Mouse (Mus musculus) heart, embryonic 15.5 days (tissue): ENCODE data around the gene Sh3rf1. TPM values are rescaled to one million over a fixed set of nuclear protein-coding genes. Genes with fewer than 3 reads are reported as not detected.
"Not testable (repeated sequence)": the region's sequence is repeated elsewhere in the genome, so short reads cannot be mapped to it uniquely, and the experiment has no call there.

Experiments
- ATAC-seq: fragments of 200-750 bp; cut with Nextera tagmentation; replicated peaks from 2 replicates; pipeline ENCODE4 v1.8.0; 2017; ENCODE audit warnings: low read depth, moderate TSS enrichment; ENCODE audit not compliant: insufficient number of reproducible peaks, insufficient read depth, low FRiP score
- H3K27ac ChIP-seq: fragments of 300-500 bp; sonication (generic); 2 replicates; pipeline ENCODE4 v1.5.1; 2015; ENCODE audit warnings: mild to moderate bottlenecking, inconsistent platforms
- H3K27me3 ChIP-seq: fragments of 300-500 bp; sonication (generic); 2 replicates; pipeline ENCODE4 v1.6.1; 2015; ENCODE audit warnings: inconsistent platforms
- H3K36me3 ChIP-seq: fragments of 300-500 bp; sonication (generic); 2 replicates; pipeline ENCODE4 v1.6.1; 2015; ENCODE audit warnings: mild to moderate bottlenecking, inconsistent platforms
- H3K4me1 ChIP-seq: fragments of 300-500 bp; sonication (generic); replicated peaks from 2 replicates; pipeline ENCODE4 v1.6.1; 2015; ENCODE audit warnings: inconsistent platforms
- H3K4me2 ChIP-seq: fragments of 300-500 bp; sonication (generic); 2 replicates; pipeline ENCODE4 v1.6.1; 2015; ENCODE audit warnings: inconsistent platforms, mild to moderate bottlenecking, moderate library complexity
- H3K4me3 ChIP-seq: fragments of 300-500 bp; sonication (generic); 2 replicates; pipeline ENCODE4 v1.5.1; 2015; ENCODE audit warnings: mild to moderate bottlenecking, inconsistent platforms
- H3K9ac ChIP-seq: fragments of 300-500 bp; sonication (generic); 2 replicates; pipeline ENCODE4 v1.6.1; 2015; ENCODE audit warnings: mild to moderate bottlenecking, inconsistent platforms
- H3K9me3 ChIP-seq: fragments of 300-500 bp; sonication (generic); replicated peaks from 2 replicates; pipeline ENCODE4 v1.6.1; 2016; ENCODE audit warnings: inconsistent platforms
- WGBS: fragments of 180-500 bp; shearing (Covaris S2); methylation state at CpG from one replicate; pipeline ENCODE4 v1.1.7; 2015; ENCODE audit warnings: mixed read lengths; 5-methylcytosine and 5-hydroxymethylcytosine counted together
- polyA plus RNA-seq: library from polyadenylated mRNA; unstranded; fragments of >200 nt; fragmentation: Nextera tagmentation; extraction: Ambion mirVana; gene quantifications from 2 replicates; pipeline ENCODE4 v1.2.1, GENCODE M21; 2015

The Sh3rf1 gene
- polyA plus RNA-seq, 1 experiment from 2014 or later, result 4.8 TPM

DNA sequence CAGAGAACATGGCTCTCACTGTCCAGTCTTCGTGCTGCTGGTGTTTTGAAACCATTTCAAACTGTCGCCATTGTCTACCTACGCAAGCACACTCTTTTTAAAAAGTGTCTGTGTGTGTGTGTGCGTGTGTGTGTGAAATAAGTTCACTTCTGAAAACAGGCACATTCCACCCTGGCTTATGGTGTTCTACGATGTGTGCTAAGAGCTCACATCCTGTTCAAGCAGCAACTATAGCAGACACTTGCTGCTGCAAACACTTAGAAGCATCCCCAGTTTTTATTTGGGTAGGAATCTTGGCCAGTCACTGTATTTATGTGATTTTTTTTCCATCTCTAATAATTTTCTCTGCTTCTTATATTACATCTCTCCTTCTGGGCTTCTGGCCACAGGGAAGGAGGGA, 186.0 kb downstream of the Sh3rf1 start:
- H3K4me3 ChIP-seq, H3K36me3 ChIP-seq, H3K27ac ChIP-seq, H3K4me2 ChIP-seq, ATAC-seq, H3K9me3 ChIP-seq, H3K9ac ChIP-seq, H3K27me3 ChIP-seq, H3K4me1 ChIP-seq: not testable (repeated sequence)
- WGBS, result 84% methylated on average over 5 of the region's 5 CpGs

DNA sequence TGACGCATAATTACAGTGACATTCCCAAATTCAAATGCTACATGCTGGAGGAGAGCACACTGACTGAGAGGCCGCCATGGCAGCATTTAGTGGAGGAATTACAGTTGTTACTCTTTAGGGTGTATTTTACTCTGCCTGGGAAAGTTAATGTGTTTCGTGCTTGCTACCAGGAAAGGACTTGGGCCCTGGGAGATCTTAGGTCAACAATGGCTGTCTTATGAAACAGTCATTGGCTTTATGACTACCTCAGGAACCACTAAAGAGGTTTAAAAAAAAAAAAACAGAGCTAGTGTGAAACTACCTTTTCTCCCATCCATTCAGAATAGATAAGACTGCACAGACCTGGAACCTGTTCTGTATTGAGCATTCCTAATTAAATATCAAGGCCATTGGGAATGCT, 195.8 kb downstream of the Sh3rf1 start:
- WGBS, result 91% methylated on average over 3 of the region's 3 CpGs
- Histone ChIP-seq H3K9me3 (no peaks in the 10 kb centered on the region), H3K9ac (no peak overlapping the region), H3K27me3 (no peaks in the 10 kb centered on the region), H3K27ac (no peak overlapping the region), H3K36me3 (no peaks in the 10 kb centered on the region), H3K4me3 (no peak overlapping the region), H3K4me1 (peaks cover 3% of the 10 kb centered on the region), H3K4me2 (no peak overlapping the region)
- no peak for ATAC-seq

DNA sequence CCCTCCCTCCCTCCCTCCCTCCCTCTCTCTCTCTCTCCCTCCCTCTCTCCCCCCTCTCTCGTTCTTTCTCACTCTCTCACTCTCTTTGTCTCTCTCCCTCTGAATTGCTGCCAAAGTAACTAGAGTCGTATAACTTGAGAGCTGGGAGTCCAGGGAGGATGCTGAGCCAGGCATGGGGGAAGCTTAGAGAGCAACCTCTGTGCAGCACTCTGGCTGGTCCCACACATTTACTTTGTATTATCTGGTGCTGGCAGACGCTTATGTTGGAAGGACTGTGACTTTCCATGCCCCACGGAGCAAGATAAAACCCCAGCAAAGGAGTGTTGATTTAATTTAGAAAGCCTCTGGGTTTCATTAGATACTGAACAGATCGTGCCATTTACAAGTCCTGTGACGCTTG, 196.5 kb downstream of the Sh3rf1 start:
- Histone ChIP-seq H3K4me2 (no peak overlapping the region), H3K27ac (no peak overlapping the region), H3K9me3 (no peaks in the 10 kb centered on the region), H3K4me1 (peaks cover 3% of the 10 kb centered on the region), H3K27me3 (no peaks in the 10 kb centered on the region), H3K4me3 (no peak overlapping the region), H3K36me3 (no peaks in the 10 kb centered on the region), H3K9ac (no peak overlapping the region)
- ATAC-seq, result peak; percentile 79; the same call in 1 of the 2 replicates
- WGBS, result 19% methylated on average over 6 of the region's 6 CpGs

DNA sequence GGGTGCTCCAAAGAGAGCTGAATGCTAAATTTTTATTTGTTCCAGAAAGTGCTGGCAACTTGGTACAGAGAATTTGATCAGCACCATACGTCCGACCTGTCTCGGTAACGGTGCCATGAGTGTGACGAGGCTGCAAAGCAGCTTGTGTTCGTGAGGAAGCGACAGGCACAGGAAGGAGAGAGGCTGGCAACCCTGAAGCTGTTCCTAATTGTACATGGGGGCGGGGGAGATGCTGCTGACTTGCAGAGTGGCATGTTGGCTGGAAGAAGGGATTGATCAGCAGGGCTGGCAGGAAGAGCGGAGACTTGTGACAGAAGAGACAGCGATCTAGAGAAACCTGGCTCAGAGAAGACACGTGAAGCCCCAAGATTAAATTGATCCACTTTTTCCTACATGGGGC, 197.9 kb downstream of the Sh3rf1 start:
- no peak for ATAC-seq
- Histone ChIP-seq H3K9ac (no peak overlapping the region), H3K27ac (no peak overlapping the region), H3K9me3 (no peaks in the 10 kb centered on the region), H3K36me3 (no peaks in the 10 kb centered on the region), H3K4me1 (peaks cover 3% of the 10 kb centered on the region), H3K4me2 (no peak overlapping the region), H3K27me3 (no peaks in the 10 kb centered on the region), H3K4me3 (no peak overlapping the region)
- 80% methylated on average over 11 of the region's 11 CpGs for WGBS

DNA sequence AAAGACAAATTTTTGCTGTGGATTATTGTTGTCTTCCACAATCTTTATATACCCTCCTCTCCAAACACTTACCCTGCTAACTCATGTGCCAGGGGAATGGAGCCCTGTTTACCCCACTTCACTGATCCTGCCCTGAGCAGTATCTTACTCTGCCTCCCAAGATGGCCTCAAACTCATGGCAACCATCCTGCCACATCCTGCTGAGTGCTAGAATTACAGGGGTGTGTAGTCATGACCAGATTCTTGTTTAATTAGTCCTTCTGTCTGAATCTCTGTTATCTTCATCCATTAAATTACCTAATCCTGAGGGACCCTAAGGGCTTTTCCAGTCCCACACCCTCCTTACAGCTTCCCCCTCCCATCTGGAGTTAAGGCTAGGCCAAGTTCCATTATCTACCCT, 201.5 kb downstream of the Sh3rf1 start:
- Histone ChIP-seq H3K27ac (no peak overlapping the region), H3K36me3 (no peaks in the 10 kb centered on the region), H3K4me2 (no peak overlapping the region), H3K27me3 (no peaks in the 10 kb centered on the region), H3K4me3 (no peak overlapping the region), H3K4me1 (peaks cover 6% of the 10 kb centered on the region), H3K9me3 (no peaks in the 10 kb centered on the region), H3K9ac (no peak overlapping the region)
- ATAC-seq, result no peak

DNA sequence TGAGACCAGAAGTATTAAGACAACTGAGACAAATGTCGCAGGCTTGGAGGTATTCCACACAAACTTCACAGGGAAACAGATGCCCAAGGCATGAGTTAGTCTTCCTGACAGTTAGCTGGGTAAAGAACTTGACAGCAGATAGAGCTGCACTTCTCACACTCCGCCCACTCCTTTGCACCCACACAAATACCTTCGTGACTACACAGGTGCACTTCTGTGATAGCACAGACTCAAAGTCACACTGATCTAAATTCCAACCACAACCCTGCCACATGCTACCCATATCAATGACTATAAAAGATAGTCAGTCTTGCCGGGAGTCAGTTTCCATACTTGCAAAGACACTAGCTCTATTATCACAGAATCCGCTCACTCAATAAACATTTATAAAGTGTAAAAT, 202.4 kb downstream of the Sh3rf1 start:
- no peaks in the 10 kb centered on the region for H3K36me3 ChIP-seq
- H3K27ac ChIP-seq, result no peak overlapping the region
- no peak for ATAC-seq
- no peak overlapping the region for H3K4me2 ChIP-seq
- H3K9me3 ChIP-seq, result no peaks in the 10 kb centered on the region
- no peak overlapping the region for H3K9ac ChIP-seq
- H3K4me1 ChIP-seq, result 0 out of 2 replicates have a peak, but pooled peaks cover 3% of the 10 kb centered on the region
- H3K27me3 ChIP-seq, result no peaks in the 10 kb centered on the region
- H3K4me3 ChIP-seq, result no peak overlapping the region
- 73% methylated on average over 5 of the region's 5 CpGs for WGBS

DNA sequence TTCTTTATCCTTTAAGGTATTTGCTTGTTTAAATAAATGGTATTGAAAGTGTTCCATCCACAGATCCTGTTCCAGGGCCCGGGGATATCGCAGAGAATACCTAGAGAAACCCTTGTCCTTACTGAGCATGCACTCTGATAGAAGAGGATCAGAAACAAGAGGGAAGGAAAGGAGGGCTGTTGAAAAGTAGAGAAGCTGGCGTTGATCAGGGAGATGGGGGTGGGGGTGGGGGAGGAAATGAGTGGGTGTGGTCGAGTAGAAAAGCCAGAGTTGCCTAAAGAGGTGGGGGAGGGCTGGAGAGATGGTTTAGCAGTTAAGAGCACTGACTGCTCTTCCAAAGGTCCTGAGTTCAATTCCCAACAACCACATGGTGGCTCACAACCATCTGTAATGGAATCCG, 203.0 kb downstream of the Sh3rf1 start:
- H3K27ac ChIP-seq, result no peak overlapping the region

DNA sequence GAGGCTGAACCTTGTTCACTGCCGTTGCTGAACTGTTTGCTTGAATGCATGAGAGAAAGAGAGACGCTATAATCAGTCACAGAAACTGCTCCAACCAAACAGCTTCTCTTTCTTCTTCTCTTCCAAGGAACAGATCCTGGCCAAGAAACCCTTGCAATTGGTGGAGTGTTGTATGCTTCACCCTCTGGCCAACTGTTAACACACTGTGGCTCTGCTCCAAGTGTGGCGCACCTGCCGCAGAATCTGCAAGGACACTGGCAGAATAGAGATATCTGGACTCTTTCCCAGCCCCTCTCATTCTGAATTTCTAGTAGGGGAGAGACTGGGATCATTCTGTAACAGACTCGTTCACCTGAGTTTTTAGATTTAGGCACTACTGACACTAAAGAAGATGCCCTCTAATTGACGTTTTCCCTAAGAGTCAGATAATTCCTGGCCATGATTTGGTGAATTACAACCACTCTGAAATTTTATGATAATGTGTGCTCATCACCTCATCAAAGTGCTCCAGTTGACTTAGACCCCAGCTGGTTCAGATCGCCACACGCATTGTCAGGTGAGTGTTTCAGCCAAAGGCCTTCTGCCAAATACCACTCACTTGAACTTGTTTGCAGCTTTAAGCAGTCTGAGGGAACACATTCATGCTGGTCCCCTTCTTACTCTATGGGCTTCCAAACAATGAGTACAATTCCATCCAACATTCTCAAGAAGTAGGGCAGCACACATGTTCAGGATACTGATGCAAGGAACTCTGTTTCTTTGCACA, 204.4 kb downstream of the Sh3rf1 start:
- no peak for ATAC-seq
- no peaks in the 10 kb centered on the region for H3K36me3 ChIP-seq
- H3K9me3 ChIP-seq, result no peaks in the 10 kb centered on the region
- H3K9ac ChIP-seq, result no peak overlapping the region
- no peak overlapping the region; the same call in 1 of the 2 replicates for H3K27ac ChIP-seq
- WGBS, result 56% methylated on average over 8 of the region's 8 CpGs
- H3K27me3 ChIP-seq, result no peaks in the 10 kb centered on the region
- 0 out of 2 replicates have a peak, but pooled peaks cover 3% of the 10 kb centered on the region for H3K4me1 ChIP-seq
- no peak overlapping the region for H3K4me3 ChIP-seq
- H3K4me2 ChIP-seq, result no peak overlapping the region

More for the DNA sequence above, 203.0 kb downstream of the Sh3rf1 start:
- no peak overlapping the region for H3K4me3 ChIP-seq
- H3K4me1 ChIP-seq, result 0 out of 2 replicates have a peak, but pooled peaks cover 3% of the 10 kb centered on the region
- H3K4me2 ChIP-seq, result no peak overlapping the region
- H3K36me3 ChIP-seq, result no peaks in the 10 kb centered on the region
- H3K9ac ChIP-seq, result no peak overlapping the region
- no peaks in the 10 kb centered on the region for H3K27me3 ChIP-seq
- 56% methylated on average over 5 of the region's 5 CpGs for WGBS
- H3K9me3 ChIP-seq, result no peaks in the 10 kb centered on the region
- ATAC-seq, result no peak

DNA sequence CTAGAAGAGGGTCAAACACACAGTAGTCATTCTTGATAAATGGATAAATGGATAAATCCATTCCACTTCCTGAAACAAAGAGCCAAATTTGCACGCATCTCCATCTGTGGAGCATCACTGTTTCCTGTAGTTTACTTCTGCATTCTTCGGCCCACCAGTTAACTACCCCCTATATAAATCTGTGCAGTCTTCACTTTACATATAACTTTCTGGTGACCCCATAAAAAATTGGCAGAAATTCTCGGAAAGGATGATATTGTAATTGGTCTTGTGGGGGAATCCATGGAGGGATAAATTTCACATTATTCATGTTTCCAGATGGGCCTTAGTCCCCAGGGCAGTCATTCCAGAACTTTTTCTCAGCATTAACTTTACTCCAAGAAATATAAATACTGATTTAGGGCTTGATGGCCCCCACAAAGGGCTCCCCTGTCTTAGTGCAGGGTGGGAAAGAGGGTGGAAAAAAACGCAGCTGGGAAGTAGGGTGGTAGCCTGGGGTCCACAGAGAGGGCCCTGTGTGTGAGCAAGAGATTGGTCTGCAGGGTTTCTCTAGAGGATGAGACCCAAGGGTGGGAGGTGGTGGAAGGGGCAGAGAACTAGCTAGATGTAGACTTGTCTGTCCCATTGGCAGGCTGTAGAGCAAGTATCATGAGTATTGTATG, 205.3 kb downstream of the Sh3rf1 start:
- H3K27me3 ChIP-seq, result no peaks in the 10 kb centered on the region
- H3K4me2 ChIP-seq, result no peak overlapping the region
- no peak overlapping the region for H3K9ac ChIP-seq
- no peaks in the 10 kb centered on the region for H3K9me3 ChIP-seq
- no peak for ATAC-seq
- WGBS, result 68% methylated on average over 4 of the region's 4 CpGs
- H3K27ac ChIP-seq, result no peak overlapping the region; the same call in 1 of the 2 replicates
- 0 out of 2 replicates have a peak, but pooled peaks cover 3% of the 10 kb centered on the region for H3K4me1 ChIP-seq
- H3K36me3 ChIP-seq, result no peaks in the 10 kb centered on the region
- no peak overlapping the region for H3K4me3 ChIP-seq

DNA sequence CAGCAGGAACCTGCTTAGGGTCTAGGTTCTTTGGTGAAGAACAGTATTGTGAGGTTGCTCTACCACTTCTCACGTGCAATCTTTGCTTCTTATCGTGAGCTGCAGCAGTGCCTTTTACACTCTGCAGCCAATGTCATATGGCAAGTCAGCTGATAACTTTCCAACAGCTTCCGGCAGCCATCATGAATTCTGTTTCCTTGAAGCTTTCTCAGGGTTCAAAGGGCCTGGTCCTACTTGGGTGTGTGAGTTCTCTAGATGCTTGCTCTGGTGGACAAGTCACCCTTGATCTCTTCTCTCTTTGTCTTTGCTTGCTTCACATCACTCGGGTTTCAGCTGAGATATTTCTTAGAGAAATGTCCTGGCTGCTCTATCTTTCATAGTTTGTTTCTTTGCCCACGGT, 211.8 kb downstream of the Sh3rf1 start:
- no peaks in the 10 kb centered on the region for H3K27me3 ChIP-seq
- H3K4me3 ChIP-seq, result no peak overlapping the region
- H3K4me2 ChIP-seq, result no peak overlapping the region
- ATAC-seq, result no peak
- H3K27ac ChIP-seq, result no peak overlapping the region
- no peak overlapping the region for H3K9ac ChIP-seq
- WGBS, result 82% methylated on average over 5 of the region's 5 CpGs
- H3K9me3 ChIP-seq, result no peaks in the 10 kb centered on the region
- H3K36me3 ChIP-seq, result no peaks in the 10 kb centered on the region
- no peaks in the 10 kb centered on the region for H3K4me1 ChIP-seq

DNA sequence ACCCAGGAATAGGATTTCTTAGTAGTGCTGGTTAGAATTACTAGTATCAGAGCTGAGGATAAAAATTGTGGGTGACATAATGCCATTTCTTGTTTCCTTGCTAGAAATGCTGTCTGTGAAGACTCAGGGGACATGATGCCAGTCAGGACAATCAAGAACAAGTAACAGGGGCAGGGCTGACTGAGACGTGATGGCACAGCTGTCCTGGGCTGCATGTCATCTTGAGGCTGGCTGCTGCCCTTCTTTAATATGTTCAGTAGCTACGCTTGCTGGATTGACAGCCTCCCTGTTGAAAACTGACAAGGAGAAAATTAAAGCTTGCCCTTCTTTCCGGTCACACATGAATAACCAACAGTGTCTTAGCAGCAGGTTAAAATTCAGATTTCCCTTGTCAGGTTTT, 212.5 kb downstream of the Sh3rf1 start:
- H3K9me3 ChIP-seq, result no peaks in the 10 kb centered on the region
- 81% methylated on average over 3 of the region's 3 CpGs for WGBS
- H3K4me1 ChIP-seq, result no peaks in the 10 kb centered on the region
- no peak overlapping the region for H3K9ac ChIP-seq
- no peak for ATAC-seq
- no peaks in the 10 kb centered on the region for H3K27me3 ChIP-seq
- H3K36me3 ChIP-seq, result no peaks in the 10 kb centered on the region
- no peak overlapping the region for H3K4me3 ChIP-seq
- no peak overlapping the region for H3K27ac ChIP-seq
- H3K4me2 ChIP-seq, result no peak overlapping the region
